Mouse (Mus musculus) left cerebral cortex, postnatal 36 days (tissue): Measurements from ENCODE around the gene Tmem161a. TPM values are rescaled to one million over a fixed set of nuclear protein-coding genes. Genes with fewer than 3 reads are reported as not detected.
"Not testable (repeated sequence)": the region's sequence is repeated elsewhere in the genome, so short reads cannot be mapped to it uniquely, and the experiment has no call there.

ENCODE experiments used
- DNase-seq, 2 experiments: peaks; one replicate each; pipeline ENCODE4 v3.0.0; 2021 to 2022; ENCODE audit warnings: low spot score in 2 of 2, mixed read lengths in 1 of 2
- intact Hi-C: fragments of 180-260 bp; cut with DNase I; formaldehyde crosslinking; loops from one replicate; pipeline ENCODE4 v1.15.1; 2025
- total RNA-seq, 2 experiments: library from RNA; stranded (reverse); gene quantifications; 2 replicates each; pipeline ENCODE4 v1.2.3; 2021

Gene Tmem161a
- total RNA-seq, 2 experiments from 2014 or later = 42.9 to 60.1 TPM

GRCm38 (mm10) chr8:70200098-70200681 is 28.0 kb downstream of the Tmem161a start:
- peak; percentile 43 to 53 for DNase-seq
- intact Hi-C loops = no loop called here

- DNase-seq = no peak
Measured at GRCm38 (mm10) chr8:70201417-70201816, 29.3 kb downstream of the Tmem161a start.

GRCm38 (mm10) chr8:70203072-70203471 is 30.9 kb downstream of the Tmem161a start:
- intact Hi-C loops = no loop called here
- DNase-seq = peak in 1 of 2 experiments; percentile 45

More at GRCm38 (mm10) chr8:70201417-70201816, 29.3 kb downstream of the Tmem161a start:
- intact Hi-C loops = no loop called here

GRCm38 (mm10) chr8:70204757-70205156 is 32.6 kb downstream of the Tmem161a start:
- intact Hi-C loops = no loop called here
- no peak for DNase-seq

GRCm38 (mm10) chr8:70208130-70208529 is 36.0 kb downstream of the Tmem161a start:
- DNase-seq = no peak
- intact Hi-C loops = no loop called here

- intact Hi-C loops = no loop called here
- DNase-seq = peak; percentile 42 to 54
Measured at GRCm38 (mm10) chr8:70210538-70210937, 38.4 kb downstream of the Tmem161a start.

GRCm38 (mm10) chr8:70211275-70211674 is 39.1 kb downstream of the Tmem161a start:
- DNase-seq = no peak
- intact Hi-C loops = no loop called here

- intact Hi-C loops = no loop called here
- DNase-seq = peak in 1 of 2 experiments; percentile 59
Measured at GRCm38 (mm10) chr8:70211726-70212111, 39.6 kb downstream of the Tmem161a start.

- peak; percentile 98 for DNase-seq
- intact Hi-C loops = no loop called here
Measured at GRCm38 (mm10) chr8:70212112-70213055, 40.2 kb downstream of the Tmem161a start, which contains the start of gene Slc25a42. Gene Slc25a42 (minus strand): TSS chr8:70212305.

GRCm38 (mm10) chr8:70214411-70214810 is 42.3 kb downstream of the Tmem161a start:
- intact Hi-C loops = no loop called here

GRCm38 (mm10) chr8:70215092-70215491 is 42.9 kb downstream of the Tmem161a start:
- no peak for DNase-seq
- intact Hi-C loops = no loop called here

More at GRCm38 (mm10) chr8:70214411-70214810, 42.3 kb downstream of the Tmem161a start:
- DNase-seq = no peak

GRCm38 (mm10) chr8:70216161-70216560 is 44.0 kb downstream of the Tmem161a start:
- intact Hi-C loops, DNase-seq: not testable (repeated sequence)

GRCm38 (mm10) chr8:70216566-70216965 is 44.4 kb downstream of the Tmem161a start:
- peak; percentile 59 to 64 for DNase-seq
- intact Hi-C loops = no loop called here

- DNase-seq = no peak
- intact Hi-C loops = no loop called here
Measured at GRCm38 (mm10) chr8:70217441-70217840, 45.3 kb downstream of the Tmem161a start.

- intact Hi-C loops = no loop called here
- no peak for DNase-seq
Measured at GRCm38 (mm10) chr8:70219107-70219684, 47.0 kb downstream of the Tmem161a start.

GRCm38 (mm10) chr8:70220236-70220840 is 48.2 kb downstream of the Tmem161a start:
- intact Hi-C loops = no loop called here
- no peak for DNase-seq

GRCm38 (mm10) chr8:70220911-70221310 is 48.8 kb downstream of the Tmem161a start:
- intact Hi-C loops = no loop called here
- no peak for DNase-seq

- intact Hi-C loops = no loop called here
Measured at GRCm38 (mm10) chr8:70222041-70222440, 49.9 kb downstream of the Tmem161a start.

GRCm38 (mm10) chr8:70223341-70223740 is 51.2 kb downstream of the Tmem161a start:
- intact Hi-C loops = no loop called here
- DNase-seq = no peak

More at GRCm38 (mm10) chr8:70222041-70222440, 49.9 kb downstream of the Tmem161a start:
- DNase-seq = no peak

- intact Hi-C loops = no loop called here
- DNase-seq = no peak
Measured at GRCm38 (mm10) chr8:70227997-70228396, 55.8 kb downstream of the Tmem161a start.
